17 mouse cellular contexts compared by ENCODE assay signal in genomic region chr5:123413866-123414363, GRCm38 (mm10).
"Had no signal": no experiment of that assay in that cellular context is flagged by ENCODE, and none has a peak within 500 bp of the region (broad histone marks: within the 10 kb centered on the region; RNA-seq: fewer than 3 reads in every experiment).

No protein-coding gene starts in this region.

- H3K36me3 ChIP-seq: midbrain, embryonic 15.5 days; stomach, embryonic 15.5 days had no signal

- H3K4me3 ChIP-seq: liver, embryonic 13.5 days; liver, embryonic 15.5 days; megakaryocyte, embryonic 14.5 days; midbrain, embryonic 13.5 days; midbrain, embryonic 15.5 days; neural tube, embryonic 12.5 days; stomach, embryonic 15.5 days had no signal

- H3K4me2 ChIP-seq: liver, embryonic 11.5 days; liver, embryonic 13.5 days; liver, embryonic 15.5 days; midbrain, embryonic 11.5 days; midbrain, embryonic 13.5 days; midbrain, embryonic 15.5 days; neural tube, embryonic 12.5 days; stomach, embryonic 15.5 days had no signal

- ATAC-seq: liver, postnatal 0 days; midbrain, embryonic 13.5 days; midbrain, embryonic 15.5 days had no signal

- H3K9me3 ChIP-seq: liver, embryonic 13.5 days; liver, embryonic 15.5 days; midbrain, embryonic 13.5 days; midbrain, embryonic 15.5 days; neural tube, embryonic 12.5 days; stomach, embryonic 15.5 days had no signal

- H3K9ac ChIP-seq: liver, embryonic 13.5 days; liver, embryonic 15.5 days; liver, postnatal 0 days; midbrain, embryonic 13.5 days; midbrain, embryonic 15.5 days; neural tube, embryonic 12.5 days; stomach, embryonic 15.5 days had no signal

- DNase-seq: liver; liver, embryonic 13.5 days; liver, postnatal 0 days; right cerebral cortex, postnatal 14 days; thymus, adult 2 months; thymus, postnatal 25 days; thymus, postnatal 4 days had no signal

- H3K27ac ChIP-seq: liver, embryonic 13.5 days; liver, embryonic 15.5 days; macrophage; midbrain, embryonic 13.5 days; midbrain, embryonic 15.5 days; neural tube, embryonic 12.5 days; stomach, embryonic 15.5 days; stomach, postnatal 0 days had no signal

- H3K27me3 ChIP-seq: liver, embryonic 13.5 days; liver, embryonic 15.5 days; megakaryocyte, embryonic 14.5 days; midbrain, embryonic 13.5 days; midbrain, embryonic 15.5 days; neural tube, embryonic 12.5 days; stomach, embryonic 15.5 days had no signal
